ENCODE assay signal across 15 mouse cellular contexts in the genomic region with DNA sequence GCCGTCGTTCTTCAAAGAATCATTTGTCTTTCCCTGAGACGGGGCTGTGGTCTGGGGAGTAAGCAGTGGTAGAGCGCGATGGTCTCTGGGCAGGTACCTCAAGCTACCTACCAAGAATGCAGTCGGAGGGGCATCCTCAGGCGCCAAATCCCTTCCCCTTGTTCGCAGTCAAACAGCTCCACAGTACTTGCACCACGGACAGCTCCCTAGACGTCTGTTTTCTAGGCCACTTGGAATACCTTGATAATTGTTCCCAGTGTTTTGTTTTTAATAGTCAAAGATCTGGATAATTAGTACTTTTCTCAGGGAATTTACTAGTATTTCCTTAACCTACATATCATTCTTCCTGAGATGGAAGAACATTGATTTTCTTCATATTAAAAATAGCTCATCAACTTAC. TPM values are rescaled to one million over a fixed set of nuclear protein-coding genes. Genes with fewer than 3 reads are reported as not detected.
DNase-seq lines count a peak whose midpoint lies in the region; ATAC-seq lines count a peak whose summit lies in the region.
"Had no signal": no experiment of that assay in that cellular context is flagged by ENCODE, and none has a peak within 500 bp of the region (broad histone marks: within the 10 kb centered on the region; RNA-seq: fewer than 3 reads in every experiment).

No protein-coding gene starts in this region.

- peaks cover 15% of the 10 kb centered on the region for H3K4me1 ChIP-seq in forebrain, embryonic 12.5 days
- H3K4me1 ChIP-seq in forebrain, embryonic 13.5 days = peaks cover 27% of the 10 kb centered on the region
- H3K4me1 ChIP-seq in embryonic facial prominence, embryonic 14.5 days (ENCODE audit: control insufficient read depth, insufficient read depth, low read length) = peaks cover 5% of the 10 kb centered on the region; the same call in 1 of the 2 replicates
- H3K4me1 ChIP-seq in midbrain, embryonic 13.5 days (replicated peaks) = peaks cover 35% of the 10 kb centered on the region

- no peaks in the 10 kb centered on the region for H3K9me3 ChIP-seq in forebrain, embryonic 12.5 days
- H3K9me3 ChIP-seq in forebrain, embryonic 13.5 days (replicated peaks) = no peaks in the 10 kb centered on the region
- H3K9me3 ChIP-seq in embryonic facial prominence, embryonic 14.5 days (ENCODE audit: control insufficient read depth, low read length) = no peaks in the 10 kb centered on the region
- no peaks in the 10 kb centered on the region for H3K9me3 ChIP-seq in midbrain, embryonic 13.5 days

- no peak overlapping the region for H3K9ac ChIP-seq in forebrain, embryonic 12.5 days
- no peak overlapping the region for H3K9ac ChIP-seq in forebrain, embryonic 13.5 days
- no peak overlapping the region for H3K9ac ChIP-seq in embryonic facial prominence, embryonic 14.5 days (ENCODE audit: low read depth, low read length)
- H3K9ac ChIP-seq in midbrain, embryonic 13.5 days (replicated peaks) = no peak overlapping the region

- peak overlapping the region; percentile 83 for H3K4me2 ChIP-seq in forebrain, embryonic 12.5 days
- H3K4me2 ChIP-seq in forebrain, embryonic 13.5 days = no peak overlapping the region
- H3K4me2 ChIP-seq in embryonic facial prominence, embryonic 14.5 days (ENCODE audit: low read depth, low read length) = no peak overlapping the region
- H3K4me2 ChIP-seq in midbrain, embryonic 13.5 days (replicated peaks) = peak overlapping the region; percentile 72

- 30% methylated on average over 10 of the region's 10 CpGs for WGBS in forebrain, embryonic 12.5 days
- WGBS in forebrain, embryonic 13.5 days = 25% methylated on average over 10 of the region's 10 CpGs
- 20% methylated on average over 10 of the region's 10 CpGs for whole genome bisulfite sequencing in embryonic facial prominence, embryonic 14.5 days
- WGBS in midbrain, embryonic 13.5 days = 31% methylated on average over 10 of the region's 10 CpGs

- peaks cover 13% of the 10 kb centered on the region for H3K27me3 ChIP-seq in forebrain, embryonic 12.5 days
- H3K27me3 ChIP-seq in forebrain, embryonic 13.5 days = peaks cover 10% of the 10 kb centered on the region
- peaks cover 21% of the 10 kb centered on the region for H3K27me3 ChIP-seq in embryonic facial prominence, embryonic 14.5 days (replicated peaks; ENCODE audit: control insufficient read depth, insufficient read depth, low read length)
- H3K27me3 ChIP-seq in midbrain, embryonic 13.5 days = peaks cover 6% of the 10 kb centered on the region

- no peaks in the 10 kb centered on the region for H3K36me3 ChIP-seq in forebrain, embryonic 12.5 days (replicated peaks)
- no peaks in the 10 kb centered on the region for H3K36me3 ChIP-seq in forebrain, embryonic 13.5 days (ENCODE audit: poor library complexity, severe bottlenecking)
- H3K36me3 ChIP-seq in embryonic facial prominence, embryonic 14.5 days (ENCODE audit: control insufficient read depth, insufficient read depth, low read length) = no peaks in the 10 kb centered on the region
- H3K36me3 ChIP-seq in midbrain, embryonic 13.5 days = no peaks in the 10 kb centered on the region
- H3K36me3 ChIP-seq: G1E had no signal

- H3K27ac ChIP-seq in forebrain, embryonic 12.5 days = no peak overlapping the region
- H3K27ac ChIP-seq in forebrain, embryonic 13.5 days = no peak overlapping the region
- H3K27ac ChIP-seq in embryonic facial prominence, embryonic 14.5 days (replicated peaks; ENCODE audit: low read depth, low read length) = no peak overlapping the region
- peak overlapping the region; percentile 98 for H3K27ac ChIP-seq in midbrain, embryonic 13.5 days

- peak; percentile 44 for DNase-seq in ES-CJ7 (ENCODE audit: low read depth, low spot score)
- DNase-seq in embryonic facial prominence, embryonic 14.5 days (ENCODE audit: low spot score) = peak; percentile 19
- no peak for DNase-seq in adrenal gland, postnatal 36 days
- DNase-seq in layer of hippocampus, adult 8-10 months (ENCODE audit: low spot score in 2 of 2) = no peak
- DNase-seq: heart, adult 11 months; kidney, adult 18-20 months had no signal

- no peak overlapping the region for H3K4me3 ChIP-seq in forebrain, embryonic 12.5 days (replicated peaks)
- H3K4me3 ChIP-seq in forebrain, embryonic 13.5 days = no peak overlapping the region
- no peak overlapping the region for H3K4me3 ChIP-seq in embryonic facial prominence, embryonic 14.5 days (ENCODE audit: low read depth, low read length)
- H3K4me3 ChIP-seq in midbrain, embryonic 13.5 days (replicated peaks) = peak overlapping the region; percentile 67

- no peak for ATAC-seq in forebrain, embryonic 12.5 days (ENCODE audit: low FRiP score)
- no peak for ATAC-seq in forebrain, embryonic 13.5 days
- no peak for ATAC-seq in embryonic facial prominence, embryonic 14.5 days (ENCODE audit: low read depth)
- ATAC-seq in midbrain, embryonic 13.5 days = no peak
- ATAC-seq in erythroid progenitor cell, adult 5-6 weeks (replicated peaks; ENCODE audit: low FRiP score, poor library complexity, severe bottlenecking) = no peak

RNA-seq across cellular contexts. Expression of gene Unc79, which starts 0.8 kb away (rescaled TPM):
- polyA plus RNA-seq in forebrain, embryonic 12.5 days (2016; fragmentation: Nextera tagmentation; extraction: Ambion mirVana) = 4.1 and 4.8 TPM in 2 replicates
- 5.3 and 6.0 TPM in 2 replicates for polyA plus RNA-seq in forebrain, embryonic 13.5 days (2015; fragmentation: Nextera tagmentation; extraction: Ambion mirVana)
- polyA plus RNA-seq in embryonic facial prominence, embryonic 14.5 days (2014; fragmentation: Nextera tagmentation; extraction: Ambion mirVana) = 0.54 and 0.62 TPM in 2 replicates
- polyA plus RNA-seq in midbrain, embryonic 13.5 days (2015; fragmentation: Nextera tagmentation; extraction: Ambion mirVana) = 7.9 and 8.3 TPM in 2 replicates
- not detected in 2 replicates for total RNA-seq in erythroid progenitor cell, adult 5-6 weeks (2015; ENCODE audit: low replicate concordance)
- 0.51 TPM in 1 of 2 replicates, not detected in the other for total RNA-seq in erythroid progenitor cell, adult 5-6 weeks (2017; ENCODE audit: low replicate concordance)
- 1 to 10 TPM; 6.2 TPM for total RNA-seq in adrenal gland, postnatal 36 days (2021)
- total RNA-seq in layer of hippocampus, adult 8-10 months (2022) = 10 to 100 TPM; 43.4 to 60.3 (median 54.2) TPM
- polyA plus RNA-seq: G1E had no signal

RNA-seq across cellular contexts. Expression of gene Cox8c, which starts 48.7 kb away (rescaled TPM):
- not detected in 2 replicates for polyA plus RNA-seq in forebrain, embryonic 12.5 days (2016; fragmentation: Nextera tagmentation; extraction: Ambion mirVana)
- not detected in 2 replicates for polyA plus RNA-seq in forebrain, embryonic 13.5 days (2015; fragmentation: Nextera tagmentation; extraction: Ambion mirVana)
- polyA plus RNA-seq in embryonic facial prominence, embryonic 14.5 days (2014; fragmentation: Nextera tagmentation; extraction: Ambion mirVana) = not detected in 2 replicates
- polyA plus RNA-seq in midbrain, embryonic 13.5 days (2015; fragmentation: Nextera tagmentation; extraction: Ambion mirVana) = not detected in 2 replicates
- not detected in 2 replicates for total RNA-seq in erythroid progenitor cell, adult 5-6 weeks (2015; ENCODE audit: low replicate concordance)
- not detected in 2 replicates for total RNA-seq in erythroid progenitor cell, adult 5-6 weeks (2017; ENCODE audit: low replicate concordance)
- total RNA-seq in adrenal gland, postnatal 36 days (2021) = not detected
- not detected for total RNA-seq in layer of hippocampus, adult 8-10 months (2022)
- total RNA-seq: common myeloid progenitor, adult 5-6 weeks; G1E; heart, postnatal 10 days; layer of hippocampus, postnatal 14 days had no signal
- polyA plus RNA-seq: G1E; liver, embryonic 11.5 days had no signal

Comparison
In these comparisons a context has a peak if more than half of its experiments do, and no peak if none do; other contexts are left out.
1. H3K4me2 ChIP-seq: peak in forebrain, embryonic 12.5 days (single experiment) and midbrain, embryonic 13.5 days (single experiment); none in forebrain, embryonic 13.5 days (single experiment) and embryonic facial prominence, embryonic 14.5 days (single experiment).
2. DNase-seq: peak in ES-CJ7 (single experiment) and embryonic facial prominence, embryonic 14.5 days (single experiment); none in adrenal gland, postnatal 36 days (0 of 2) and layer of hippocampus, adult 8-10 months (0 of 2).